ENCODE assay signal across 10 mouse cellular contexts in the genomic region with DNA sequence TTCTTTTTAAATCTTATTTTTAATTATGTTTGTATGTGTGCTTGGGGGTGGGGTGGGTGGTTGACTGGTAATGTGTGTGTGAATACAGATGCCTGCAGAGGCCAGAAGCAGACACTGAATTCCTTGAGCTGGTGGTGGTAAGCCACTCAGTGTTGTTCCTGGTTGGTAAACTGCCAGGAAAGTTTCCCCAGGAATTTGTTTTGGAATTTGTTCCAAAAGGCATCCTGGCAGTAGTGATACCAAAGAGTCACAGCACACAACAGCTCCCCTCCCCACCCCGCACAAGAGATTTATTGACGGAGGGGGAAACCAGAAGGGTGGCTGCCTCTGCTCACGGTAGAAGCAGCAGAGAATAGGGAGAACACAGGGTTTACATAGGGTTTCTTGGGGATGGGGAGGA.
DNase-seq lines count a peak whose midpoint lies in the region; ATAC-seq and TF ChIP-seq lines count a peak whose summit lies in the region.
"Had no signal": no experiment of that assay in that cellular context is flagged by ENCODE, and none has a peak within 500 bp of the region (broad histone marks: within the 10 kb centered on the region; RNA-seq: fewer than 3 reads in every experiment).

No protein-coding gene starts in this region.

- no peak for TF ChIP-seq POLR2A in limb, embryonic 14.5 days (IDR thresholded peaks at IDR 0.05; ENCODE audit: borderline replicate concordance, extremely low read depth, insufficient read depth, insufficient read length)

- no peak overlapping the region for H3K4me3 ChIP-seq in embryonic facial prominence, embryonic 13.5 days
- H3K4me3 ChIP-seq in embryonic facial prominence, embryonic 10.5 days, result no peak overlapping the region
- no peak overlapping the region for H3K4me3 ChIP-seq in heart, embryonic 15.5 days
- no peak overlapping the region for H3K4me3 ChIP-seq in limb, embryonic 14.5 days (replicated peaks; ENCODE audit: low read length)
- H3K4me3 ChIP-seq: stomach, embryonic 15.5 days had no signal

- H3K36me3 ChIP-seq in embryonic facial prominence, embryonic 13.5 days, result 0 out of 2 replicates have a peak, but pooled peaks cover under 1% of the 10 kb centered on the region
- H3K36me3 ChIP-seq in embryonic facial prominence, embryonic 10.5 days (replicated peaks), result peaks cover 12% of the 10 kb centered on the region; the same call in 1 of the 2 replicates
- no peaks in the 10 kb centered on the region for H3K36me3 ChIP-seq in heart, embryonic 15.5 days
- H3K36me3 ChIP-seq in limb, embryonic 14.5 days (ENCODE audit: control insufficient read depth, insufficient read depth, low read length), result peaks cover 14% of the 10 kb centered on the region; the same call in 1 of the 2 replicates
- H3K36me3 ChIP-seq: stomach, embryonic 15.5 days had no signal

- H3K27ac ChIP-seq in embryonic facial prominence, embryonic 13.5 days, result peak overlapping the region; percentile 19; the same call in 1 of the 2 replicates
- no peak overlapping the region for H3K27ac ChIP-seq in embryonic facial prominence, embryonic 10.5 days (replicated peaks)
- peak overlapping the region; percentile 52 for H3K27ac ChIP-seq in heart, embryonic 15.5 days
- no peak overlapping the region for H3K27ac ChIP-seq in limb, embryonic 14.5 days (replicated peaks; ENCODE audit: low read depth, low read length)
- H3K27ac ChIP-seq: stomach, embryonic 15.5 days had no signal

- H3K9ac ChIP-seq in embryonic facial prominence, embryonic 13.5 days, result no peak overlapping the region
- no peak overlapping the region for H3K9ac ChIP-seq in heart, embryonic 15.5 days
- no peak overlapping the region for H3K9ac ChIP-seq in limb, embryonic 14.5 days (ENCODE audit: low read depth, low read length, severe bottlenecking)
- H3K9ac ChIP-seq: stomach, embryonic 15.5 days had no signal

- H3K4me2 ChIP-seq in embryonic facial prominence, embryonic 13.5 days, result no peak overlapping the region
- peak overlapping the region; percentile 33 for H3K4me2 ChIP-seq in heart, embryonic 15.5 days
- H3K4me2 ChIP-seq in limb, embryonic 14.5 days (replicated peaks; ENCODE audit: low read depth, low read length, severe bottlenecking), result no peak overlapping the region
- H3K4me2 ChIP-seq: stomach, embryonic 15.5 days had no signal

- DNase-seq in embryonic facial prominence, embryonic 10.5 days (ENCODE audit: low spot score), result no peak
- DNase-seq in NIH3T3 (ENCODE audit: low read depth), result peak; percentile 64
- DNase-seq in limb, embryonic 14.5 days (ENCODE audit: low spot score), result peak; percentile 50
- DNase-seq in urinary bladder, postnatal 36 days (ENCODE audit: low spot score in 2 of 2), result no peak
- DNase-seq in spleen, postnatal 36 days (ENCODE audit: low spot score in 2 of 2), result no peak
- DNase-seq: cerebellum, postnatal 36 days had no signal

- H3K9me3 ChIP-seq in embryonic facial prominence, embryonic 13.5 days, result no peaks in the 10 kb centered on the region
- no peaks in the 10 kb centered on the region for H3K9me3 ChIP-seq in embryonic facial prominence, embryonic 10.5 days
- H3K9me3 ChIP-seq in heart, embryonic 15.5 days (replicated peaks), result no peaks in the 10 kb centered on the region
- no peaks in the 10 kb centered on the region for H3K9me3 ChIP-seq in limb, embryonic 14.5 days (ENCODE audit: control insufficient read depth, low read length)
- H3K9me3 ChIP-seq: stomach, embryonic 15.5 days had no signal

- H3K27me3 ChIP-seq in embryonic facial prominence, embryonic 13.5 days, result no peaks in the 10 kb centered on the region
- H3K27me3 ChIP-seq in embryonic facial prominence, embryonic 10.5 days (replicated peaks; ENCODE audit: low read depth, poor library complexity, severe bottlenecking), result no peaks in the 10 kb centered on the region
- no peaks in the 10 kb centered on the region for H3K27me3 ChIP-seq in heart, embryonic 15.5 days
- H3K27me3 ChIP-seq in limb, embryonic 14.5 days (ENCODE audit: control insufficient read depth, insufficient read depth, low read length), result no peaks in the 10 kb centered on the region
- H3K27me3 ChIP-seq: stomach, embryonic 15.5 days had no signal

- H3K4me1 ChIP-seq in embryonic facial prominence, embryonic 13.5 days, result peaks cover 7% of the 10 kb centered on the region; the same call in 1 of the 2 replicates
- H3K4me1 ChIP-seq in embryonic facial prominence, embryonic 10.5 days, result peaks cover 3% of the 10 kb centered on the region; the same call in 1 of the 2 replicates
- peaks cover 10% of the 10 kb centered on the region for H3K4me1 ChIP-seq in heart, embryonic 15.5 days (replicated peaks)
- H3K4me1 ChIP-seq in limb, embryonic 14.5 days (ENCODE audit: control insufficient read depth, insufficient read depth, low read length), result peaks cover 4% of the 10 kb centered on the region; the same call in 1 of the 2 replicates
- H3K4me1 ChIP-seq: stomach, embryonic 15.5 days had no signal

- WGBS in embryonic facial prominence, embryonic 13.5 days, result 49% methylated on average over 3 of the region's 3 CpGs
- WGBS in embryonic facial prominence, embryonic 10.5 days, result 83% methylated on average over 3 of the region's 3 CpGs
- WGBS in heart, embryonic 15.5 days, result 16% methylated on average over 3 of the region's 3 CpGs
- WGBS in limb, embryonic 14.5 days, result 34% methylated on average over 3 of the region's 3 CpGs

- no peak for ATAC-seq in embryonic facial prominence, embryonic 13.5 days (ENCODE audit: insufficient number of reproducible peaks, insufficient read depth, low FRiP score, low TSS enrichment, low read depth)
- ATAC-seq in heart, embryonic 15.5 days (replicated peaks; ENCODE audit: insufficient number of reproducible peaks, insufficient read depth, low FRiP score, low read depth), result peak; percentile 82
- 0 out of 2 replicates have a peak, but pooled peaks have one; percentile 23 for ATAC-seq in limb, embryonic 14.5 days (ENCODE audit: low FRiP score, low read depth)
- ATAC-seq in inflammation-experienced regulatory T-cells, adult 6 months, result no peak

Comparison
In these comparisons a context has a peak if more than half of its experiments do, and no peak if none do; other contexts are left out.
1. H3K27ac ChIP-seq: peak in embryonic facial prominence, embryonic 13.5 days (single experiment) and heart, embryonic 15.5 days (single experiment); none in embryonic facial prominence, embryonic 10.5 days (single experiment) and limb, embryonic 14.5 days (single experiment).
2. ATAC-seq: peak in heart, embryonic 15.5 days (single experiment) and limb, embryonic 14.5 days (single experiment); none in embryonic facial prominence, embryonic 13.5 days (single experiment) and inflammation-experienced regulatory T-cells, adult 6 months (single experiment).
3. DNase-seq: peak in NIH3T3 (single experiment) and limb, embryonic 14.5 days (single experiment); none in embryonic facial prominence, embryonic 10.5 days (single experiment), urinary bladder, postnatal 36 days (0 of 2) and spleen, postnatal 36 days (0 of 2).